Mouse (Mus musculus) adrenal gland (tissue): ENCODE measurements around the gene Ecel1.

Source experiments
- intact Hi-C: fragments of 180-260 bp; cut with DNase I; formaldehyde crosslinking; loops from one replicate; pipeline ENCODE4 v1.15.1; 2025
- long read RNA-seq, 2 experiments: library from polyadenylated mRNA; unstranded; transcript quantifications; one replicate each; pipeline ENCODE4 v2.0.0; 2020; ENCODE audit warnings: borderline replicate concordance in 1 of 2; ENCODE audit not compliant: insufficient replicate concordance in 1 of 2

Ecel1 gene
- long read RNA-seq, experiment 1, result 0 reads
- long read RNA-seq, experiment 2, partial matches to known transcripts, result 0 of 1 reads
- long read RNA-seq, experiment 2, other reads (novel, unspliced or antisense), result 1 of 1 reads

GRCm38 (mm10) chr1:87156199-87156587 is at the start of gene Ecel1:
Gene Ecel1, minus strand, starts transcription at chr1:87156521.
- intact Hi-C loops, result no loop called here

GRCm38 (mm10) chr1:87205502-87205901 is 49.2 kb upstream of the Ecel1 start:
- intact Hi-C loops, result no loop called here

- intact Hi-C loops, result no loop called here
Measured at GRCm38 (mm10) chr1:87205038-87205437, 48.7 kb upstream of the Ecel1 start.

- intact Hi-C loops, result no loop called here
Measured at GRCm38 (mm10) chr1:87204465-87204864, 48.1 kb upstream of the Ecel1 start, which contains the start of gene Chrng. Gene Chrng, plus strand, starts transcription at chr1:87204657.

- intact Hi-C loops, result no loop called here
Measured at GRCm38 (mm10) chr1:87203779-87204178, 47.5 kb upstream of the Ecel1 start.

GRCm38 (mm10) chr1:87201848-87202247 is 45.5 kb upstream of the Ecel1 start:
- intact Hi-C loops, result no loop called here

- intact Hi-C loops, result no loop called here
Measured at GRCm38 (mm10) chr1:87200811-87201210, 44.5 kb upstream of the Ecel1 start.

- intact Hi-C loops, result no loop called here
Measured at GRCm38 (mm10) chr1:87198119-87199065, 42.1 kb upstream of the Ecel1 start.

GRCm38 (mm10) chr1:87197296-87197695 is 41.0 kb upstream of the Ecel1 start:
- intact Hi-C loops, result no loop called here

- intact Hi-C loops, result no loop called here
Measured at GRCm38 (mm10) chr1:87190429-87190828, 34.1 kb upstream of the Ecel1 start, which contains the start of gene Chrnd. Gene Chrnd, plus strand, starts transcription at chr1:87190607.

- intact Hi-C loops, result loop anchor here (5.0 kb wide), 2 partner anchors 535 to 570 kb away; no protein-coding TSS in a partner anchor
Measured at GRCm38 (mm10) chr1:87187037-87187355, 30.7 kb upstream of the Ecel1 start.

GRCm38 (mm10) chr1:87186261-87187036 is 30.1 kb upstream of the Ecel1 start:
- intact Hi-C loops, result loop anchor here (5.0 kb wide), 2 partner anchors 534 to 569 kb away; no protein-coding TSS in a partner anchor

GRCm38 (mm10) chr1:87185526-87185925 is 29.2 kb upstream of the Ecel1 start:
- intact Hi-C loops, result loop anchor here (2.0 to 5.0 kb wide), 3 partner anchors 87 to 568 kb away; no protein-coding TSS in a partner anchor

- intact Hi-C loops, result loop anchor here (2.0 to 5.0 kb wide), 3 partner anchors 86 to 567 kb away; no protein-coding TSS in a partner anchor
Measured at GRCm38 (mm10) chr1:87184751-87185139, 28.4 kb upstream of the Ecel1 start.

GRCm38 (mm10) chr1:87183998-87184750 is 27.9 kb upstream of the Ecel1 start:
- intact Hi-C loops, result loop anchor here (2.0 kb wide), 1 partner anchor 85 kb away; no protein-coding TSS in a partner anchor

GRCm38 (mm10) chr1:87183013-87183412 is 26.7 kb upstream of the Ecel1 start, which contains the start of gene Prss56:
Gene Prss56, plus strand, starts transcription at chr1:87183313.
- intact Hi-C loops, result no loop called here

GRCm38 (mm10) chr1:87180896-87181295 is 24.6 kb upstream of the Ecel1 start:
- intact Hi-C loops, result no loop called here

- intact Hi-C loops, result no loop called here
Measured at GRCm38 (mm10) chr1:87175852-87176292, 19.6 kb upstream of the Ecel1 start.

GRCm38 (mm10) chr1:87174006-87174955 is 18.0 kb upstream of the Ecel1 start:
- intact Hi-C loops, result no loop called here
